Mouse (Mus musculus): ENCODE data around the gene Kcnk18.

Gene Kcnk18

DNA sequence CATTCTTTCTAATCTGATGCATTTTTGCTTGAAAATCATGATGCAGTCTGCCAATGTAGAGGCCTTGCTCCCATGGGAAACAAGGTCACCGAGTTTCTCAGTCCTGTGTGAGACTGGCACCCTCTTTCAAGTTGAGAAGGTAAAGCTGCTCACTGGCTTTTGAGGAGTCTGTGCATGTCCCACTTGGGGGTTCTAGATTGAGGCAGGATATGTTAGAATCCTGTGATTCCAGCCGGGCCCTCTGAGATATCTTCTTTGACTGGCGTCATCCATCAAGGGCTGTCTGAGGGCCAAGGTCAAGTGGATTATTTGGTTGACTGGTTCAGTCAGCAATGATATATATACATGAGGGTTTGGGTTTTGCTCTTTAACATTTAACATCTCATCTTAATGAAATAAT, 63.0 kb downstream of the Kcnk18 start:
- no peak for DNase-seq (ENCODE audit: low read depth, low spot score)

All from brain, embryonic 18.5 days (tissue).